Mouse (Mus musculus): Measurements from ENCODE around the gene Naa25.

Gene Naa25

DNA sequence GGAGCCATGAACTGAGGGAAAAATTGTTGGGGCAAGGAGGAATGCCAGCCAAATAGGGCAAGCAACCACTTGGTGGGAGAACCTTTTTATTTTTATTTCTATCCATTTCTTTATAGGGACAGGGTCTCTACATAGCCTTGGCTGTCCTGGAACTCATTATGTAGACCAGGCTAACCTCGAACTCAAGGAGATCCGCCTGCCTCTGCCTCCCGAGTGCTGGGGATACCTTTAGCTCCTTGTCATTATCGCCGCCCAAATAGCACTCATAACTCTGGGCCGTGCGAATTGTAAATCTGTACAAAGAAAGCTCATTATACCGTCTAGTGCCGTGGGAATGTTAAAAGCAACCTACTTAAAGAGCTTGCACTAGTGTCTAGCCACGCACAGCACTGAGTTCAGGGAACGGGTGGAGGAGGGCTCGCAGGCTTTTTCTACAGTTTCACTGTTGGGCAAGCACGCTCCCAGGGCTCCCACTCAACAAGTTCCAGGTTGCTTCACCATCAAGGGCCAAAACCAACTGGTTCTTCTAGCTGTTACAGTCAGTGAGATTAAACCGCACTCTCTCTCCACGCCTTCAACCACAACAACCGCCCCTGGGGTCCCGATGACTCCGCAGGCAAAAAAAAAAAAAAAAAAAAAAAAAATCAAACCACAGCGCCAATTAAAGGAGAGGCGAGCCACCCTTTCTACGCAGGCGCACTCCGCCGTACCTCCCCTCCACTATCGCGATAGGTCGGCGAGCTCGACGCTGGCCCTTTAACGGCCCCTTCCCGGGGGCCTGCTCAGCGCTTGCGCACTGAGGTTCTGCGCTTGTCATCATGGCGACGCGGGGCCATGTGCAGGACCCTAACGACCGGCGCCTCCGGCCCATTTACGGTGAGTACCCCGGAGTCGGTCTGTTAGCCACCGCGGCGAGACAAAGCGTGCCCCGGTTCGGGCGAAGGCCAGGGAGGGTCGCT lies at the start of gene Naa25:
Gene Naa25 (plus strand): TSS at position 750 of the 959 bp plus-strand sequence.
- peak; percentile 94 for DNase-seq

- no peak for DNase-seq
Observed at GRCm38 (mm10) chr5:121359229-121359628, 38.5 kb upstream of the Naa25 start.

DNA sequence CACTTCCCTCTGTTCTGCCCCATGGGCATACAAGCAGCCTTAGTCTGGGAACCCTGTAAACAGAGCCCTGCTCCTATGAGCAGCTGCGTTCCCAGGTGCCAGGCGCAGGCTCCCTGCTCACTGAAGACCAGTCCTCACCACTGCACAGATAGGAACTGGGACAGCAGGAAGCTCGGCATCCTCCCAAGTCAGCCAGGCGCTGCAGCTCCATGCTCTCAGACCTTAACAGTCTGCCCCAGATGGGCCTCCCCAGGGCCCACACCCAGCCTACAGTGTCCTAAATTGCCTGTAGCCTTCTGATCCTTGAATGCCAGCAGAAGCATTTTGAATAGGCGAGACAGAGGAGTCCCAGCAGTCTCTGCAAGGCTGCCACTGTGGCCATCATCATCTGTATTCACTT lies 36.0 kb upstream of the Naa25 start:
- DNase-seq, result no peak

DNA sequence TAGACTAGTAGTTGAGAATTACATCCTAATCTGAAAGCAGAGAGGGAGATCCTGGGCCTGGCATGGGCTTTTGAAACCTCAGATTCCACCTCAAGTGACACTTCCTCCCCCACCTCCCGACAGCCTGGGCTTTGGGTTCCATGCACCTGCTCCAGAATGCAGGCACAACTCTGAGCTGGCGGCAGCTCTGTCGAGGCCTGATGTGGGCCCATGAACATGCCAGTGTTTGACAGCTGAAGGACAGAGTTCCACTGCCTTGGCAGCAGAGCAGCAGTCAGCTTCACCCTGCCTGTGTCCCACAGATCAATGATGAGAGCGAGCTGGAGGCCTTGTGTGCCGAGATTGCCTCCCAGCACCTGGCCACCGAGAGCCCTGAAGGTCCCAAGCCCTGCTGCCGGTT lies 34.3 kb upstream of the Naa25 start:
- no peak for DNase-seq

DNA sequence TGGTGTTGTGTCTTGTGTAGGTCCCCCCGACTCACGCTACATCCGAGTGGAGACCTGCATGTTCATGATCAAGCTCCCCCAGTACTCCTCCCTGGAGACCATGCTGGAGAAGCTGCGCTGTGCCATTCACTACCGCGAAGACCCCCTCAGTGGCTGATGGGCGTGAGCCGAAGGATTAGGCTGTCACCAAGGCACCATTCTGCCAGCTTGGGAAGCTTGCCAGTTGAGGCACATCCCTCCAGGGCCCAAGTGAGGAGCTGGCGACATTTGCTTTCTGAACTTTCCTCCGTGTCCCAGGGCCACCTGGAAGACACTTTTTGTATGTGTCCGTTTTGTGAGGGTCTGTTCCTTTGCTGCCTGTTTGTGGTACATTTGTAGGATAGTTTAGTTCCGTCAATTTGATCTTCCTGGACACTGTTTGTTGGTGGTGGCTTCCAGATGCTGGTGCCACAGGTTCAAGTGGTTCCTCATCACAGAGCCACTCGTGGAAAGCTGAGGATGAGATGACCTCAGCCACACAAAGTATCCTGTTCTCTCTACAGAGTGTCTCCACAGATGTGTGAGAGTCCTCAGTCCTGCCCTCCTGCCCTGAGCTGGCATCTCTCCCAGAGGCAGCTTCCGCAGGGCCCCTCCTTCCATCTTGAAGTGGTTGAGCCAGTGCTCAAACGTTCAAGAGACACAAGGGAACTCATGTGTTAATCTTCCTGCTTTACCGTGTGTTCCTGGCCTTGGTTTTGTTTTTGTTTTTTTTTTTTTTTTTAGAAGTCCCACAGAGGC lies 31.1 kb upstream of the Naa25 start:
- DNase-seq, result no peak

- DNase-seq, result no peak
Observed at GRCm38 (mm10) chr5:121367255-121367654, 30.5 kb upstream of the Naa25 start.

- DNase-seq, result no peak
Observed at GRCm38 (mm10) chr5:121371712-121372111, 26.0 kb upstream of the Naa25 start.

GRCm38 (mm10) chr5:121374790-121375189 lies 22.9 kb upstream of the Naa25 start:
- DNase-seq, result no peak

- peak in 1 of 2 experiments; percentile 13 for DNase-seq
Observed at GRCm38 (mm10) chr5:121376972-121377371, 20.8 kb upstream of the Naa25 start.

GRCm38 (mm10) chr5:121378678-121379256 lies 19.0 kb upstream of the Naa25 start:
- DNase-seq, result no peak

- no peak for DNase-seq
Observed at GRCm38 (mm10) chr5:121380692-121381091, 17.0 kb upstream of the Naa25 start.

DNA sequence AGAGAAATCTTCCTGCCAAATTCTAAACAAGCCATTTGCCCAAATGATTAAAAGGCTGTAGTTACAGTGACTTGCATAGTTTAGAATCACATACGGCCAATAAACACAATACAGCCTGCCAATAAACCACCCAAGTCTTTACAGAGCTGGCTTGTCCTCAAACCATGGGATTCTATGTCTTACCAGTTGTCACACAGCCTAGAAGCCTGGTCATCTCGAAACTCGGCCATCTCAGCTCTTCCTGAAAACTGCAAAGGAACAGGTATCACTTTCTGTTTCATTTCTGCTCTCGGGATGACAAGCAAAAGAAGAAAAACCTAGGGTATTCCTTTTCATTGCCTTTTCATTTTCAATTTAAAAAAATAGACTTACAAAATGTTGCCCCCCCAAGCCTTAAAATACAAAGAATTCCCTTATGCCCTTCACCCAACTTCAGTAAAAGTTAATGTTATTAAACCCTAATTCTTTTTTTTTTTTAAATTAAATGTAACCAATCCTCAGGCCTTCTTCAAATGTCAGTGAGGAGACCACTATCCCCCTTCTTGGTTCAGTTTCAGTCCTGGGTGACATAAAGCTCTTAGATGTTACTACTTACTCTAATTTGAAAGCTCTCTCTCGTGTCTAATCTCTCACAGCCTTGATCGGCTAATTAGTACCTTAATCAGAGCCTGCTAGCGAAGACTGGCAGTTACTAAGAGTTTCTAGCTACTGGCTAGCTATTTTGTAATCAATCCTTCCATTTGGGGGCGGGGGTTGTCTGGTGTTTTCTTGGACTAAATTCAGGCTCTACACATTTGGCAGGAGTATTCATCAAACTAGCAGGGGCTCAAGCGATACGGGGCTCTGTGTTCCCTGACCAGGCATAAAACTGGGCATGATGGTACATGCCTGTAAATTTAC lies 13.6 kb upstream of the Naa25 start:
- DNase-seq, result no peak

GRCm38 (mm10) chr5:121384757-121385460 lies 12.8 kb upstream of the Naa25 start:
- DNase-seq, result peak in 1 of 2 experiments; percentile 53

GRCm38 (mm10) chr5:121385461-121386119 lies 12.1 kb upstream of the Naa25 start, which contains the start of gene Trafd1:
Trafd1 (minus strand) TSS chr5:121385632.
- peak; percentile 96 for DNase-seq

DNA sequence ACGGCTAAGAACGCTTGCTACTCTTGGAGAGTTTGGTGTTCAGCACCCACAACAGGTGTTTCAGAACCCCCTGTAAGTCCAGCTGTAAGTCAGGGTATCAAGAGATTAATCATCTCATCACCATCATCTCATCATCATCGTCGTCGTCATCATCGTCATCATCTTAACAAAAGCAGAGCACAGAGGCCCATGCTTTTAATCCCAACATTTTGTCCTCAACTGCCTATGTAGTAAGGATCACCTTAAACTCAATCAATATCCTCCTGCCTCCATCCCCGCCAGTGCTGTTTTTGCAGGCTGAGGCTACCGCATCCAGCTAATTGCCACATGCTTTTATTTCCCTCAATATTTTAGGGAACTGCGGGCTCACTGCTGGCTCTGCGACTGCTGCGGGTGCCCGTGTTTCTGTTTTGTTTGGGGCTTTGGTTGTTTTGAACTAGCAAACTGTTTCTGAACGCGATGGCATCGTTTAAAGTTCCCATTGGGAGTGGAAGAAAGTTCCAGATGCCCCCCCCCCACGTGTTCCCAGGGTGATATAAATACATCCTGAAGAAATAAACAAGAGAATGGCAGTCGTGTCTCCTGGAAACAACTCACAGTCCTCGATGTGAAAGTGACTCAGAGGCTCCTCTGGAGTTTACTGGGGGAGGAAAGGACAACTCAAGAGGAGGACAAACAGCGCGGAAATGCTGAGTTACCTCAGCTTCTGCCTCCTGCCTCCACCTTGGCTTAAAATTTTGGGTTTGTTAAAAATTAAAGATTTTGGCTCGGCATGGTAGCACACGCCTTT lies 11.4 kb upstream of the Naa25 start:
- DNase-seq, result no peak

DNA sequence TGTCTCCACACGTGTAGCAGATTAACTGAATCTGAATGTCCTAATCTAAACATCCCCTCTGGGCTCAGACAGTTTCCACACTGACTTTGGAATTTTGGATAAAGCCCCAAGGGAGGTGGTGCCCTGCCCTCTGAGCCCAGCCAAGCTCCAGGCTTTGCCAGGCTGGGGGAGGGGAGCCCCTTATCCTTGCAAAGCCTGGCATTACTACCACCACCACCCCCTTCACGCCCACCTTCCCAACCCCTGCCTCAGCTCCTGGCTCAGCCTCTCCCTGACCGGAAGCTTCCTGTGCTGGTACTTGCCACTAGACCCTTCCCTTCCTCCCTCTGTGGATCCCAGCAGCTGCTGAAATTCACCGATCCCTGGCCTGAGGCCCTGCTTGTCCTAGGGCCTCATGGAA lies 10.6 kb upstream of the Naa25 start:
- no peak for DNase-seq

- DNase-seq, result no peak
Observed at GRCm38 (mm10) chr5:121389106-121389505, 8.6 kb upstream of the Naa25 start.

DNA sequence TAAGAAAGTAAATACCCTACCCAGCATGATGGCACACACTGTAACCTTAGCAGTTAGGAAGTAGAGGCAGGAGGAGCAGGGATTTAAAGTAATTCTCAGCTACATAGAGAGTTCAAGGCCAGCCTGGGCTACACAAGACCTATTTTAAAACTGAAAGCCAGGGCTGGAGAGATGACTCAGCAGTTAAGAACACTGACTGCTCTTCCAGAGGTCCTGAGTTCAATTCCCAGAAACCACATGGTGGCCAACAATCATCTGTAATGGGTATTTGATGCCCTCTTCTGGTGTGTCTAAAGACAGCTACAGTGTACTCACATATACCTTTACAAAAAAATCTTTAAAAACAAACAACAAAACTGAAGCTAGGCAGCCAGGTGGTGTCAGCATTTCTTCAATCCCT lies 8.0 kb upstream of the Naa25 start:
- no peak for DNase-seq

- DNase-seq, result peak in 1 of 2 experiments; percentile 31
Observed at GRCm38 (mm10) chr5:121392667-121393380, 4.9 kb upstream of the Naa25 start.

Data from kidney, adult 8-10 months (tissue).